Mouse (Mus musculus): Measurements from ENCODE around the gene Perp.

The Perp gene

GRCm38 (mm10) chr10:18863332-18863731 is 18.5 kb downstream of the Perp start:
- no peak for DNase-seq

GRCm38 (mm10) chr10:18864753-18865152 is 19.9 kb downstream of the Perp start:
- DNase-seq = no peak

- DNase-seq = no peak
Measured at GRCm38 (mm10) chr10:18870990-18871389, 26.2 kb downstream of the Perp start.

- DNase-seq = peak in 1 of 2 experiments; percentile 1
Measured at GRCm38 (mm10) chr10:18876211-18876610, 31.4 kb downstream of the Perp start.

- DNase-seq = no peak
Measured at GRCm38 (mm10) chr10:18878111-18878510, 33.3 kb downstream of the Perp start.

GRCm38 (mm10) chr10:18879160-18879559 is 34.3 kb downstream of the Perp start:
- no peak for DNase-seq

- no peak for DNase-seq
Measured at GRCm38 (mm10) chr10:18879690-18880089, 34.9 kb downstream of the Perp start.

GRCm38 (mm10) chr10:18882190-18882589 is 37.4 kb downstream of the Perp start:
- no peak for DNase-seq

GRCm38 (mm10) chr10:18886918-18887625 is 42.3 kb downstream of the Perp start:
- DNase-seq = peak; percentile 18 to 35

- DNase-seq = no peak
Measured at GRCm38 (mm10) chr10:18888751-18889150, 43.9 kb downstream of the Perp start.

GRCm38 (mm10) chr10:18889255-18889654 is 44.4 kb downstream of the Perp start:
- no peak for DNase-seq

- no peak for DNase-seq
Measured at GRCm38 (mm10) chr10:18891110-18891509, 46.3 kb downstream of the Perp start.

- no peak for DNase-seq
Measured at GRCm38 (mm10) chr10:18892102-18892501, 47.3 kb downstream of the Perp start.

- DNase-seq = no peak
Measured at GRCm38 (mm10) chr10:18894259-18895166, 49.7 kb downstream of the Perp start.

- peak in 1 of 2 experiments; percentile 26 for DNase-seq
Measured at GRCm38 (mm10) chr10:18904108-18904507, 59.3 kb downstream of the Perp start.
